Mouse (Mus musculus) kidney, postnatal 0 days (tissue): ENCODE results near the gene Lamb2. TPM values are rescaled to one million over a fixed set of nuclear protein-coding genes. Genes with fewer than 3 reads are reported as not detected.

Source experiments
- ATAC-seq: fragments of 200-750 bp; cut with Nextera tagmentation; replicated peaks from 2 replicates; pipeline ENCODE4 v1.8.0; 2017; ENCODE audit warnings: low read depth, moderate number of reproducible peaks, moderate TSS enrichment, moderate library complexity; ENCODE audit not compliant: low FRiP score
- DNase-seq: peaks from one replicate; pipeline ENCODE4 v3.0.0-alpha.2; 2016; ENCODE audit warnings: low spot score
- H3K27ac ChIP-seq: fragments of 300-500 bp; sonication (generic); 2 replicates; pipeline ENCODE4 v1.5.1; 2014; ENCODE audit warnings: mild to moderate bottlenecking
- H3K27me3 ChIP-seq: fragments of 300-500 bp; sonication (generic); 2 replicates; pipeline ENCODE4 v1.6.1; 2014; ENCODE audit warnings: low read length, mixed read lengths; ENCODE audit not compliant: insufficient read depth
- H3K36me3 ChIP-seq: fragments of 300-500 bp; sonication (generic); 2 replicates; pipeline ENCODE4 v1.6.1; 2014; ENCODE audit warnings: low read length, mixed read lengths; ENCODE audit not compliant: insufficient read depth
- H3K4me1 ChIP-seq: fragments of 300-500 bp; sonication (generic); replicated peaks from 2 replicates; pipeline ENCODE4 v1.6.1; 2014; ENCODE audit warnings: antibody characterized with exemption, low read length, mixed read lengths; ENCODE audit not compliant: insufficient read depth
- H3K4me2 ChIP-seq: fragments of 300-500 bp; sonication (generic); 2 replicates; pipeline ENCODE4 v1.6.1; 2014; ENCODE audit warnings: mild to moderate bottlenecking, low read length, moderate library complexity, mixed read lengths
- H3K4me3 ChIP-seq: fragments of 300-500 bp; sonication (generic); replicated peaks from 2 replicates; pipeline ENCODE4 v1.5.1; 2014; ENCODE audit warnings: low read depth, low read length
- H3K9ac ChIP-seq: fragments of 300-500 bp; sonication (generic); 2 replicates; pipeline ENCODE4 v1.6.1; 2014; ENCODE audit warnings: low read depth, low read length
- H3K9me3 ChIP-seq: fragments of 300-500 bp; sonication (generic); replicated peaks from 2 replicates; pipeline ENCODE4 v1.6.1; 2016; ENCODE audit warnings: low read length, inconsistent platforms, mixed read lengths
- CTCF ChIP-seq: IDR thresholded peaks from 2 replicates; pipeline ENCODE4 v1.5.1; 2016; ENCODE audit warnings: antibody characterized with exemption, low read depth, mild to moderate bottlenecking, moderate library complexity
- WGBS: fragments of 180-500 bp; shearing (Covaris S2); extraction: QIAGEN DNeasy Blood & Tissue Kit; methylation state at CpG from one replicate; pipeline ENCODE4 v1.1.7; 2014; 5-methylcytosine and 5-hydroxymethylcytosine counted together
- polyA plus RNA-seq: library from polyadenylated mRNA; unstranded; fragments of >200 nt; fragmentation: Nextera tagmentation; extraction: Ambion mirVana; gene quantifications from 2 replicates; pipeline ENCODE4 v1.2.1, GENCODE M21; 2015

Lamb2 gene
- polyA plus RNA-seq = 35.6 and 38.9 TPM in 2 replicates

DNA sequence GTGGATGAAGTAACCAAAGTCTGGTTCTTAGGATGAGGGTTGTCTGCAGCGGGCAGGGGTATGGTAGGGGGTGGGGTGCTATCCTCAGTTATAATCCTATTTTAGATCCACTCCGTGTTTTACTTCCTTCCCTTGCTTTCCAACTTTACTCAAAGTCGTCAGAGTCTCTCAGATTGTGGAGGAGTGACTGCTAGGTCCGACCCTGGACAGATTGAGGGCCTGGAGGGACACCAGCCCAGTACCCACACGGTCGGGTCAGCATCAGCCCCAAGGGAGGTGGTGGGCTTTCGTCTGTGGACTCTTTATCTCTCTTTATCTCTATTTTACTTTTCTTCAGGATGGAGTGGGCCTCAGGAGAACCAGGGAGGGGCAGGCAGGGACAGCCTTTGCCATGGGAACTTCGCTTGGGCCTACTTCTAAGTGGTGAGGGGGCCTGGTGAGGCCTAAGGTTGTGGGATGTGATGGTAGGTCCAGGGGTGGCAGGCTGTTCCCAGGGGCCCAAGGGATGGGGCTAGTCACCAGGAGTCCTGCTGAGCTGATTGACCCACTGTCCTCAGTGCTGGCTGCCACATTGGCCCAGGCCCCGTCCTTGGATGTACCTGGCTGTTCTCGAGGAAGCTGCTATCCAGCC, at the start of gene Lamb2:
TSS of gene Lamb2 (plus strand) at position 16 of the 631 bp plus-strand sequence.
- peak; percentile 95 for DNase-seq
- ATAC-seq = peak; percentile 46; the same call in 1 of the 2 replicates

DNA sequence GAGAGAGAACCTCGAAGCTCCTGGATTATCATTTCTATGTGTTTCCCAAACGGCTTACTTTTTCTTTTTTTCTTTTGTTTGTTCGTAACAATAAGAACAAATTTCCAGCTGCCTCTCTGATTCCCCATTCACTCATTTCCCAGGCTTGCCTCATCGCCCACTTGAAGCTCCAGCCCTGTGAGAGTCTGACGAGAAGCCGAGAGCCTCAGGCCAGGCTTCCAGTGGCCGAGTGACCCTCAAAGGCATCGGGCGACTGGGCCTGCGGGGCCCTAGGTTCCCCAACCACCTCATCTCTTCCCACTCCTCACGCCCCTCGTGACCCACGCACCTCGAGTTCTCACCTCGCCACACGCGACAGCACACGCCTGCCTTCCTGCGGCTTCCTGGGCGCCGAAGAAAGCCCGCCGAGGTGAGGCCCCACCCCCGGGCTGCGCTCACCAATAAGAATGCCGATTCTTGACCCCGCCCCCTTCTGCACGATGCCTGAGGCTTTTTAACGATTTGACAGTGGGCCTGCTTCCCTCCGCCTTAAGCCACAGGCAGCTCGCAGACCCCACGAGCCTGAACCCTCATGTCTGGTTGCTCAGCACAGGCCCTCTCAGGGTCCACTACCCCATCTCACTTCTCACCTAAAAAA, 48.0 kb upstream of the Lamb2 start:
- peak overlapping the region; percentile 26 for H3K4me3 ChIP-seq
- no peak overlapping the region for H3K27ac ChIP-seq

More for the DNA sequence above, at the start of gene Lamb2:
- H3K9ac ChIP-seq = peak within 1 kb of the TSS; percentile 85
- H3K4me1 ChIP-seq = peaks cover 13% of the 10 kb centered on the region
- peak within 1 kb of the TSS; percentile 54 for H3K4me3 ChIP-seq
- H3K9me3 ChIP-seq = no peaks in the 10 kb centered on the region
- no peaks in the 10 kb centered on the region for H3K27me3 ChIP-seq
- no peak for TF ChIP-seq CTCF
- WGBS = 5% methylated on average over 10 of the region's 10 CpGs
- peak within 1 kb of the TSS; percentile 86 for H3K4me2 ChIP-seq
- peak within 1 kb of the TSS; percentile 89 for H3K27ac ChIP-seq
- H3K36me3 ChIP-seq = peaks cover 21% of the 10 kb centered on the region

DNA sequence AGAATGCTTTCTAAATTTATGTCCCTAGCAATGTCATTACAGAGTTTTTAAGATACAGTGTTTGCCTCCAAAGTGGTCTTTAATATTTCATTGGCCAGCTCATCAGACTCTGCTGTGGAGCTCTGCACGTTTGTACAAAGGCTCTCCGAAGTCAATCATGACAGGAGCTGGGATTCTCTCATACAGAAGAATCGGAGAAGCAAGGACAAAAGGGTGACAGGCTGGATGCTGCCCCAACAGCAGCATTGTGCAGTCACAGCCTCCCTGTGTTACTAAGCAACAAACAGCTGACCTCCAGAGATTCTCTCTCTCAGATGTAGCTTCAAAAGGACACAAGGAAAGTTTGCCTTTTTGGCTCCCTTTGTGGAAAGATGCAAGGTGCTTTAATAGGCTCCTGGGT, 43.4 kb upstream of the Lamb2 start, which contains the start of gene BC048562:
TSS of gene BC048562 (plus strand) at position 301 of the 400 bp plus-strand sequence.
- H3K4me2 ChIP-seq = no peak within 1 kb of the TSS
- no peak within 1 kb of the TSS for H3K27ac ChIP-seq
- WGBS = 74% methylated on average over 3 of the region's 3 CpGs
- no peak within 1 kb of the TSS for H3K9ac ChIP-seq
- no peaks in the 10 kb centered on the region for H3K9me3 ChIP-seq
- ATAC-seq (no peak), DNase-seq (no peak)
- no peaks in the 10 kb centered on the region for H3K4me1 ChIP-seq
- H3K27me3 ChIP-seq = no peaks in the 10 kb centered on the region
- TF ChIP-seq CTCF = no peak
- H3K36me3 ChIP-seq = no peaks in the 10 kb centered on the region
- H3K4me3 ChIP-seq = no peak within 1 kb of the TSS

More for the DNA sequence above, 48.0 kb upstream of the Lamb2 start:
- Histone ChIP-seq H3K4me2 (peak overlapping the region; percentile 53), H3K4me1 (no peaks in the 10 kb centered on the region), H3K27me3 (no peaks in the 10 kb centered on the region), H3K36me3 (no peaks in the 10 kb centered on the region), H3K9ac (0 out of 2 replicates have a peak overlapping the region, but pooled peaks have one; percentile 1), H3K9me3 (no peaks in the 10 kb centered on the region)
- DNase-seq (peak; percentile 73), ATAC-seq (peak; percentile 63; the same call in 1 of the 2 replicates)
- WGBS = 52% methylated on average over 32 of the region's 32 CpGs
- no peak for TF ChIP-seq CTCF

DNA sequence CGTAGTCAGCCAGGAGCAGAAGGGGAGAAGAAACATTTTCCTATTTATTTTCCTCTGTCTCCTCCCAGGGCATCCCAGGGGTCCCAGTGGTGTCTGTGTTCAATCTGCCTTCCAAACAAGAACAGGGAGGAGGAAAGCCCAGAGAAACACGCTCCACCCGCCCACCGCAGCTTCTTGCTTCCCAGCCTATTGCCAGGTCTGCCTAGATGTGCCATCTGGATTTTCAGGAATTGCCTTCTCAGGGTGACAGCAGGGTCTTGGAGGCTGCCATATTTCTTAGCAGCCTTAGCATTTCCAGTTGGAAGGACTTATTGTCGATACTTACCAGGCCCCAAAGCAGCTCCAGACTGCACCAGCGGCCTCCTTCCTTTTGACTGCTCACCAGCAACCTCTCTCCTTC, 40.4 kb upstream of the Lamb2 start:
- H3K4me1 ChIP-seq = no peaks in the 10 kb centered on the region
- no peak overlapping the region for H3K4me3 ChIP-seq
- H3K36me3 ChIP-seq = no peaks in the 10 kb centered on the region
- DNase-seq (no peak), ATAC-seq (no peak)
- no peak overlapping the region for H3K27ac ChIP-seq
- no peaks in the 10 kb centered on the region for H3K9me3 ChIP-seq
- no peak overlapping the region for H3K4me2 ChIP-seq
- WGBS = 81% methylated on average over 6 of the region's 6 CpGs
- no peaks in the 10 kb centered on the region for H3K27me3 ChIP-seq
- H3K9ac ChIP-seq = no peak overlapping the region
- TF ChIP-seq CTCF = no peak

DNA sequence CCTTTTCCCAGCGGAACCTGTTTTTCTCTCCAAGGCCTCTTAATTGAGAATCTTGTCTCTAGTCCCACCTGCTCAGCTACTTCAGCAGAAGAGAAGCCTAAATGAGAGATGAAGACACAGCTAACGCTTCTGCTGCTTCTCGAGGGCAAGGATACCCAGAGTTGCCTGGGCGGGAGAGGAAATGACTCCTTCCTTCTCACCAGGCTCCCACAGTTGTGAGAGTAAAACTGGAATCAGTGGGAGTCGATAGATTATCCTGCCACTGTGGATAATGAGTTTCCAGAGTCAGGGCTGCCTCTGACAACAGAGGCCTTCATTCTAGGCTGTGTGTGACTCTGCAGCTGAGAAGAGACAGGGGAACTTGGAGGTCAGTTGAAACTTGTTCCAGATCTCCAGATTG, 39.1 kb upstream of the Lamb2 start:
- H3K9me3 ChIP-seq = no peaks in the 10 kb centered on the region
- no peaks in the 10 kb centered on the region for H3K27me3 ChIP-seq
- H3K27ac ChIP-seq = no peak overlapping the region
- ATAC-seq (no peak), DNase-seq (no peak)
- no peaks in the 10 kb centered on the region for H3K36me3 ChIP-seq
- no peaks in the 10 kb centered on the region for H3K4me1 ChIP-seq
- H3K4me2 ChIP-seq = no peak overlapping the region
- H3K9ac ChIP-seq = no peak overlapping the region
- WGBS = 73% methylated on average over 5 of the region's 5 CpGs
- no peak overlapping the region for H3K4me3 ChIP-seq
- no peak for TF ChIP-seq CTCF

DNA sequence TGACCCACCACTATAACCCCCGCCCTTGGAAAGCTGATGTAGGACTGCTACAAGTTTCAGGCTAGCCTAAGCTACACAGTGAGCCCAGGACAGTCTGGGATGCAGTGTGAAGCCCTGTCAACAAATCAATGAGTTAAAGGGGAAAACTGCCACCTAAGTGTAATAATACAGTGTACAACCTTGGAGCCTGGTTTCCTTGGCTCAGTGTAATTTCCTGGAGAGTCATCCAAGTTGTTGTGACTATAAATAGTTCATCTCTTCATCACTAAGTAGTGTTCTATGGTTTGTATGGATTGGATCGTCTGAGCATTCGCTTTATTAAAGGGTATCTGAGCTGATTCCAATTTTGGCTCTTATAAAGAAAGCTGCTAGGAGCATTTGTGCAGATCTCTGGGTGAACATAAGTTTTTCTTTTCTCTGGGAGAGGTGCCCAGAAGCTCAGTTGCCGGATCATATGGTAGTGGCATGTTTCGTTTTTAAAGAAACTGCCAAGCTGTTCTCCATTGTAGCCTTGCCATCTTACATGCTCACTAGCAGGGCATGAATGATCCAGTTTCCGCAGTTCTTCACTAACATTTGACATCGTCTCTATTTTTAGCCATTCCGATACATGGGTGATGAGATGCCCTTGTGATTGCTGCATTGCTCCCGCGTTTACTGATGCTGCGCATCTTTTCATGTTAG, 38.2 kb upstream of the Lamb2 start:
- ATAC-seq (no peak), DNase-seq (no peak)
- Histone ChIP-seq H3K27ac (no peak overlapping the region), H3K4me3 (no peak overlapping the region), H3K27me3 (no peaks in the 10 kb centered on the region), H3K9me3 (no peaks in the 10 kb centered on the region), H3K4me1 (no peaks in the 10 kb centered on the region), H3K9ac (no peak overlapping the region), H3K36me3 (no peaks in the 10 kb centered on the region), H3K4me2 (no peak overlapping the region)
- WGBS = 81% methylated on average over 11 of the region's 11 CpGs
- TF ChIP-seq CTCF = no peak
